Mouse (Mus musculus) adipose tissue, adult 10 weeks (tissue): ENCODE results near the gene Cct6b. TPM values are rescaled to one million over a fixed set of nuclear protein-coding genes. Genes with fewer than 3 reads are reported as not detected.

ENCODE experiments used
- polyA plus RNA-seq: library from polyadenylated mRNA; stranded (reverse); fragments of 350-450 nt; fragmentation: Illumina TruSeq; extraction: RNeasy Lipid Tissue Mini Kit (QIAGEN cat#74804); gene quantifications from one replicate; pipeline ENCODE4 v1.2.3, GENCODE M21; 2014; ENCODE audit warnings: low read depth, low replicate concordance

The Cct6b gene
- 5.0 TPM for polyA plus RNA-seq

GRCm38 (mm10) chr11:82763742-82764437 lies at the start of gene Cct6b, which contains the start of gene Zfp830:
Cct6b (minus strand) TSS chr11:82764321.
Zfp830 (plus strand) TSS chr11:82764345.

DNA sequence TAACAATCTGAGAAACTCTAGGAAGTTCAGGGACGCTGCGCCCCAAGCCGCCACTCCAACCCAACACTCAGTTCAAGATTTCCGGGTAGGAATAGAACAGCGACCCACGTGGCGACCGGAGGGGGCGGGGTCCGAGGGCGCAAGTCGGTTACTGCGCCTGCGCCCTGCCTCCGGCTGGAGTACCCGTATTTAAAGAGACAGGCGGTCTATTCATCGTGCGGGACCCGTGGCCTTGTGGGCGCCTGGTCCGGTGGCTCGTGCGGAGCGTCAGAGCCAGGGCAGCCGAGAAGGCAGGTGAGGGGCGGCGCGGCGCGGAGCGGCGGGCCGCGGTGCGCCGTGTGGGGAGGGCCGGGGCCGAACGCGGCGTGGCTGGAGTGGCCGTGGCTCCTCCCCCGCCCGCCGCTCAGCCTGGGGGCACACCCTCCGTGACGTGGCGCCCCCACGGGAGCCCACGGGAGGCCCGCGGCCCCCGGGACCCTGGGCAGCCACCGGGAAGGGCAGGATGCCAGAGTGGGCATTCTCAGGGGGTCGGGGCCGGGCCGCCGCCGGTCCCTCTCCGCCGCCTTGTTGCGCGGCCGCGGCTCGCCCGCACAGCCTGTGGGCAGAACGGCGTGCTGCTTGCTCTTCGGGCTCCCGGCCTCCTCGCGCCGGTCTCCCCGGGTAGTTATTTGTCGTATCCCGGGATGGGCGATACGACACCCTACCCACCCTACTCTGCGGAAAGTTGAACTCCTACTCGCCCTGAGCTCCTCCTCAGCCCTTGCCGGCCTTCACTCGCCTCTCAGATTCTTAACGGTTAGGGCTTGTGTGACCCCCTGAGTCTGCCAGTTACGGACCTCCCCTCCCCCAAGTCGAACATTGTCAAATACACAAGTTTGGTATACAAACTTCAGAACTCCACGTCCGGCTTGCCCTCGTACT lies 17.1 kb upstream of the Cct6b start, which contains the start of gene Lig3:
Gene Lig3 (plus strand): TSS at position 126 of the 921 bp plus-strand sequence.

Other genes starting within 250 kb of the Cct6b start
- gene Zfp830, start within 50 bp of the Cct6b start, polyA plus RNA-seq: 9.4 TPM
- gene Lig3, start 16.8 kb upstream of the Cct6b start, polyA plus RNA-seq: 22.7 TPM
- gene Rffl, start 106.9 kb upstream of the Cct6b start, polyA plus RNA-seq: 21.8 TPM
- gene Rad51d, start 126.3 kb upstream of the Cct6b start, polyA plus RNA-seq: 21.5 TPM
- gene Fndc8, start 127.8 kb upstream of the Cct6b start, polyA plus RNA-seq: 1.2 TPM
- gene Nle1, start 144.1 kb upstream of the Cct6b start, polyA plus RNA-seq: 9.0 TPM
- gene Unc45b, start 146.2 kb upstream of the Cct6b start, polyA plus RNA-seq: 9.3 TPM
- gene Slfn5, start 187.0 kb upstream of the Cct6b start, polyA plus RNA-seq: 33.9 TPM
- 1.1 TPM for gene Slfn9, start 227.5 kb upstream of the Cct6b start, polyA plus RNA-seq